Mouse (Mus musculus): ENCODE data around the gene Necab2.

The Necab2 gene

DNA sequence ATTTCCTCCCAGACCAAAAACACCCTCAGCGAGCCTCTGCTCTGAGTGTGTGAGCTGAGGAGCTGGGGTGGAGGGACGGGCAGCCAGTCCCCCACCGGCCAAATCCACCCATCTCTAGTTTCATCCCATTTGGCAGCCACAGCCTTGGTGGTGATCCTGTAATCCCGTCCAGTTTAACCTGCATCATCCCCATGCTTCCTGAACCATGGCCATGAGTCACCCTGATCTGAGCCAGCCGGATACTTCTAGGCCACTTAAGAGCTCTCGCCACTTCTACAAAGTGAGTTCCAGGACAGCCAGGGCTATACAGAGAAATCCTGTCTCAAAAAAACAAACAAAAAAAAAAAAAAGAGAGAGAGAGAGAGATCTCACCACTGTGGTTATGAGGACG, 18.2 kb upstream of the Necab2 start:
- DNase-seq (ENCODE audit: low spot score), result no peak

DNA sequence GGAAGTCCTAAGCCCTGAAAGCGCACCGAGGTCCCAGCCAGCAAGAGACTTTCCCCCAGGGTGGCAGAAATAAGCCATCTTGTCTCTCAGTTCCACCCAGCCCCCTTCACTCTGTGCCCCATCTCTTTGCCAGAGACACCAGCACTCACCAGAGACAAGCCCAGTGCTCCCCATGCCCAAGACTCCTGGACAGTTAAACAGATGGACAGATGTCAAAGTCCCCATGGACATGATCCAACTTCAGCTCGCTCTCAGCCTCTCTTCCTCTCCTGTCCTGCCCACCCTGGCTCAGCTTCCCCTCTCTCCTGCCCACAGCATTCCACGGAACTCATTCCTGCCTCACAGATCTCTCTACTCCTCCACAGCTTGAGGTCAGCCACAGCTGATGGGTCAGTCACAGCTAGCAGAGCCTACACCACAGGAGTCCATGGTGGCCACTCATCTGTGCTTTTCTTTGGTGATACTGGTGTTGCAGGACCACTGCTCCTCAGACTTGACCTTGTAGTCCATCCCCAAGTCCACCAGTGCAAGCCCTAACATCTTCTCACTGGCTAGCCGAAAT, 17.7 kb upstream of the Necab2 start:
- DNase-seq (ENCODE audit: low spot score), result no peak

DNA sequence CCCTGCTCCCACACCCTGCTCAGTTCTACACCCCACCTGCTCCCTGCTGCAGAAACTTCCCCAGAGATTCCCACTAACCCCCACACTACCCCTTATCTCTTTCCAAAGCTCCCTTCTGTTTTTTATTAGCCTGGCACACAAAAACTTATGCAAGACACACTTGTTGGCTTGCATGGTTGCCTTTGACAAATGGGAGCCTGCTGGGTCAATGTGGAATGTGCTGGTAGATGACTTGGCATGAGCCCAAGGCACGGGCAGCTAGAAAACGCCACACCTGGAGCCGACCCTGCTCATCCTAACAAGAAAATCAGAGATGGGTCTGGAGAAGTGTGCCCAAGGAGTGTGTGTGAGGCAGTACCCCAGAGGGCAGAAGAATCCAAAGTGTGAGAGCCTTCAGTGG, 17.0 kb upstream of the Necab2 start:
- no peak for DNase-seq (ENCODE audit: low spot score)

DNA sequence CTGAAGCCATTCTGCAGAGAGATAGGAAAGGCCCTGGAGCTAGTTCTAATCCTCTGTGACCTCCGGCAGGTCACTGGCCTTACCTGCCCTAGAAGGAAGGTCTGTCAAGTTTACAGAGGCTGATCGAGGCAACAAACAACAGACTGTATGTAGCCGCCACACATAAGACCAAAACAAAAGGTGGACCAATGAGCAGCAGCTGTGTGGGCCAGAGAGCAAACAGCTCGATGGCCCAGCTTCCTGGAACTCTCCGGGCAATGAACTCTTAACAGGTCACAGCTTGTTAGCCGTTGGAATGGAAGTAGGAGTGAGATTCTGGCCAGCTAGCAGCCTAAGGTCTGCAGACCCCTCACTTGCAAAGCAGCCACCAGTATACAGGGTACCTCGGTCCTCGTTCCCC, 16.3 kb upstream of the Necab2 start:
- no peak for DNase-seq (ENCODE audit: low spot score)

DNA sequence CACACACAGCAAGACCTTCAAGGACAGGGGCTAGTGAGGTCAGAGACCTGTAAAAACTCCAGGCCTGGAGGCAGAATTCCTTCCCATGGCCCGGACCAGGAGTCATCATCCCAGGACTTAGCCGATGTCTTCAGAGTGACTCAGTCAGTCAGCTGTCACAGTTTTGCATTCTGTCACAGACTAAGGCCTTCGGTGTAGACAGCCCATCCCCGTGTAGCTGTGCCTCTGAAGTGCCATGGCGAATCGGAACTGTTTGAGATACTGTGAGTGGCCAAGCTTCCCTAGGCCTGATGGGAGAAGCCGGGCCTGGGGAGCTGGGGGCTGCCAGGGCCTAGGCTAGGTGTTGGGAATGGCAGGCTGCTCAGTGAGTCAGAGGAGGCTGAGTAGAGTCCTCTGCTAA, 15.8 kb upstream of the Necab2 start:
- DNase-seq (ENCODE audit: low spot score), result no peak

DNA sequence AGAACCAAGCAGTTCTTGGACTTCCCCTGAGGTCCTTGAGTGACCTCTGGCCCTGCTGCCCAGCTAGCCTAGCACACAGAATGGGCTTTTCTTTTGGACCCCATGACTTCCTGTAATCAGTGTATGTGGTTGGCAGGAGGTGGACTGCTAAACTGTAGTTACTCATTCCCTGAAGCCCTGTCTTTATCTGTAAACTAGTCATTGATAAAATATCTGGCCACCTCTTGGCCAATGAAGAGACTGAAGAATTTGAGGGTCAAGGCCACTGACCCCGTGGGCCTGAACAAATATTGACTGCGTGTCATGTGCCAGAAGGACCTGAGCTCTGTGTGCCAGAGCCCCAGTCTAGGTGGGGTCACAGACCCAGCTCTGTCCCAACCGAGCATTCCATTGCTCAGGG, 14.1 kb upstream of the Necab2 start:
- DNase-seq (ENCODE audit: low spot score), result no peak

DNA sequence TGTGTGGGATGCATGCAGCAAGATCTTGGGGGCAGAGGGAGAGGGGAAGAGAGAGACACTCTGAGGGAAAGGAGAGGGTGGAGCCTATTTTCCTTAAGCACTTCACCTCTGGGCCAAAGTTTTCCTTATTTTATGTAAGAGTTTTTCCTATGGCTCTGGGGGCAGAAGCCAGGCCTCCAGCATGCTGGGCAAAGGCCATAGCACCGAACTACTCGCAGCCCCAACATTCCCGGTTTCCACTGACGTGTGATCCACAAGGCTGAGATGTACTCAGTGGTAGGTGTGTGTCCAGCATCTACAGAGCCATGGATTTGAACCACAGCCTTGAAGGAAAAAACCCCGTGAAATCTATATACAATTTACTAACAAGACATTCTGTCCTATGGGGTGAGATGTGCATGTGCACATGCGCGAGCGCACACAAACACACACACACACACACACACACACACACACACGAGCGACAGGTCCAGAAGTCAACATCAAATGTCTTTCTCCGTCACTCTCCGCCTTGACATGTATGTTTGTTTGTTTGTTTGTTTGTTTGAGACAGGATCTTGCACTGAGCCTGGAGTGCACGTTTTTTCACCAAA, 12.8 kb upstream of the Necab2 start, which contains the start of gene Osgin1:
TSS of gene Osgin1 (plus strand) at position 543 of the 593 bp plus-strand sequence.
- DNase-seq (ENCODE audit: low spot score), result no peak

DNA sequence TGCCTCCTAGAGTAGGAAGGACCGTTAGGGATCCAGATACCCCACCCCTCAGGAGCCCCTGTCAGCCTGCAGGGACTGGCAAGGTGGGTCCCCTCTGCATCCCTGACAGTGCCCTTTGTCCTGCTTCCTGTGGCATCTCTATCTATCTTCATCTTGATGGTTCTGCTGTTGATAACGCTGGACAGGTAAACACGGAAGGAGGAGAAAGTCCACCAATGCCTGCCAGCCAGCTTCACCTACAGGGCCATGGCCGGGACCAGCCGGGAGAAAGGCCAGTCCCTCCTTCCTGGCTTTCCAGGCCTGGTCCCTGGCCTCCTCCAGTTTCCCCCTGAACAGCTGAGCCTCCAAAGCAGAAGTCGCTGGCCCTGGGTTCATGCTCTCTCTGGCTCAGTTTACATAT, 11.9 kb upstream of the Necab2 start:
- DNase-seq (ENCODE audit: low spot score), result no peak

DNA sequence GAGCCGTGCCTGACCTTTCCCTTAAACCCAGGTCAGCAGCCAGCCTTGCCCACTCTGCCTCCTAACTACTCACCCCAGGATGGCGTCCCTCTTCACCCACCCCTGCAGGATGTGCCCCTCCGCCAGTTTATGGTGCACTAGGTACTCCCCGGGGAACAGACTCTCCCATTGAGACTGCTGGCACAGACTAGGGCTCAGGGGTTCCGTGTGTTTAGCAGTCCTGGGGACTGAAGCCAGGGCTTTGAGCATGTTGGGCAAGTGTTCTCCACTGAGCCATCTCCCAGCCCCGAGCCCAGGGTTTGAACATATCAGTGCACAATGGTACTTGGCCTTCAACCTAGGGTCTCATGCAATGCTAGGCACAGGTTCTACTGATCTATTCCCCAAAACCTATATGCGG, 11.0 kb upstream of the Necab2 start:
- no peak for DNase-seq (ENCODE audit: low spot score)

DNA sequence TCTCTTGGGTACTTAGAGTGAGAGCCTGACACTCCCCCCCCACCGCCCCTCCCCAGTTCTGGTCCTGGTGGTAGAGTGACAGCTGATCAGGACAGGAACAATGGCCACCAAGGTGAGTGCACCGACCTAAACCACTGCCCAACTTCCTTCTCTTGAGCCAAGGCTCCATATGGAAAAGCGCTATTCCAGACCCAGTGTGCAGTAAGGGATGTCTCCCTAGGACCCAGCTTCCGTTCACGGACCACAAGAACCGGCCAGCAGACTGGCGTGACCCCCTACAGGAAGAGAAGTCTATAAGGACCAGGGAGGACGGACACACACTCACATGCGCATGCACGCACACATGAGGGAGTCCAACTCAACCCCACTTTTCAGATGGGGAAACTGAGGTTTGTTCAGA, 10.2 kb upstream of the Necab2 start:
- DNase-seq (ENCODE audit: low spot score), result no peak

DNA sequence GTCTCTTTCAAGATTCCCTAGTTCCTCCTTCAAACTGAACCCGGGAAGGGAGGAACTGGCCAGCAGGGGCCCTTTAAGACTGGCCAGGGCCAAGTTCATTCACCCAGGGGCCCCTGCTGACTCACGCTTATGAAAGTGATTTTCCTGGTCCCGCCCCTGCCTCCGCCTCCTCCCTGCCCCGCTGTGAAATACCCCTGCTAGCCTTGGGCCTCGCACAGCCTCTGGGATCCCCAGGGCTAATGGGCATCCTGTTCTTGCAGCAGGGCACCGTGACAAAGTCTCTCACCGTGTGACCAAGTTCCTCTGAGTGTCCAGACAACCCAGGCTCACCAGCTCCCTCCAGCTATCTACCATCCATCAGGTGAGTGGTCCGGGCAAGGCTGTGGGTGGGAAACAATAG, 9.6 kb upstream of the Necab2 start:
- peak; percentile 63 for DNase-seq (ENCODE audit: low spot score)

DNA sequence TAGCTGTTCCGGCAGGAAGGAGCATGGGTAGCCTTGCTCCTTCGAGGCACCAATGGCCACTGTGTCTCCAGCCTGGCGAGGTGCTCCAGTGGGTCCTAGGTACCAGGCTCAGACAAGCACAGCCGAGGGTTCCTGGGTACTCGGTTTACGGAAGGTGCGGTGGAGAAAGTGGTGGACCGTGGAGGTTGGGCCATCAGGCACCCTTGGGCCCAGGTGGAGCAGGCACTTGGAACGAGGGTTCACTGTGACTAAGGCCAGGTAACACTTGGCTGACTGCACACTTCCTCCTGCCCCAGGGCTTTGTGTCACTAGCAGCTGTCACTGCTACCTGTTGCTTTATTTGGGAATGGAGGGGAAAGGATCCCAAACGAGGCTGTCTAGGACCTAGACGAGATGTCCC, 9.0 kb upstream of the Necab2 start:
- DNase-seq (ENCODE audit: low spot score), result no peak

DNA sequence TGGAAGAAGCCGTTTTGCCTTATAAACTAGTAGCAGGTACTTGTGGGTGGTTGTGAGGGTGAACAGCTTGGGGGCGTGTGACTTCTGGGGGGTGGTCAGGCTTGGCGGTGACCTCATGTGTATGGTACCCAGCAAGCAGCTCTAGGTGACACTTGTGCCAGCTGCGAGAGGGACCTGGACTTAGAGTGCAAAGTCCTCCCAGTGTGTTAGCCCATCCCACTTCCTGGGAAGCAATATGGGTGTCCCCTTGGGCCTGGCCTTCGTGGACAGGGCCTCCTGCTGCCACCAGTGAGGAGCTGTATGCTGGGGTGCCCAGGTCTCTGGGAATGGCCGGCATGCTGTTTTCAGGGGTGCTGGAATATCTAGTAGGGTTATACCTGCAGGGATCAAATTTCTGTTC, 7.6 kb upstream of the Necab2 start:
- no peak for DNase-seq (ENCODE audit: low spot score)

DNA sequence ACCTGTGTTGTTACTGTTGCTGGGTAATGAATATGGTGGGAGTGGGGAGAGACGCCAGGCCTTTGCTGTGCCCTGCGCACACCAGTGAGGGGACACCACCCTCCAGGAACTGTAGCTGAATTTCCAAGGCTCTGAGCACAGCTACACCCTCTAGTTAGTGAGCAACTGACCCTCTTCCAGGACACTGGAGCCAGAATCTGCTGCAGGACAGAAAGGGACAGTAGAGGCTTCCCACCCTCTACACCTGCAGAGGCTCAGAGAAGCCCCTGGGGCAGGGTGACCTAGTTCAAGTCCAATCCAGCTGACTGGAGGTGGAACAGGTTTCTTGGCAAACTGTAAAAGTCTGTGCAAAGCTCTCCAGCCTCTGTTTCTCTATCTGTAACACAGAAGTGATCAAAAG, 7.1 kb upstream of the Necab2 start:
- DNase-seq (ENCODE audit: low spot score), result no peak

DNA sequence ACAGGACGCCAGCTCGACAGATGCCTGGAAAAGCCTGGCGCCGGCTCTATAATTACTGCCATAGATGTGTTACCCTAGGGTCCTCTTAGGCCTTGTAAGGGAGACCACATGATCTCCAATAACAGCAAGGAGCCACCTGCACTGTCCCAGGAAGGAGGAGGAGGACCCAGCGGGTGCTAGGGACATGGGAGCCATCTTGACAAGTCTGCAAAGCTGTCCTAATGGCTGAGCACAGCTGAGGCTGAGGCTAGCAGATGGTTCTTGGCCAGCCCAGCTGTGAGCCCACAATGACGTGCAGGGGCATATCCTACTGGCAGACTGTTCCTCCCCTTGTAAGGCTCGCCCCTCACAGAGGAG, 6.6 kb upstream of the Necab2 start:
- DNase-seq (ENCODE audit: low spot score), result no peak

DNA sequence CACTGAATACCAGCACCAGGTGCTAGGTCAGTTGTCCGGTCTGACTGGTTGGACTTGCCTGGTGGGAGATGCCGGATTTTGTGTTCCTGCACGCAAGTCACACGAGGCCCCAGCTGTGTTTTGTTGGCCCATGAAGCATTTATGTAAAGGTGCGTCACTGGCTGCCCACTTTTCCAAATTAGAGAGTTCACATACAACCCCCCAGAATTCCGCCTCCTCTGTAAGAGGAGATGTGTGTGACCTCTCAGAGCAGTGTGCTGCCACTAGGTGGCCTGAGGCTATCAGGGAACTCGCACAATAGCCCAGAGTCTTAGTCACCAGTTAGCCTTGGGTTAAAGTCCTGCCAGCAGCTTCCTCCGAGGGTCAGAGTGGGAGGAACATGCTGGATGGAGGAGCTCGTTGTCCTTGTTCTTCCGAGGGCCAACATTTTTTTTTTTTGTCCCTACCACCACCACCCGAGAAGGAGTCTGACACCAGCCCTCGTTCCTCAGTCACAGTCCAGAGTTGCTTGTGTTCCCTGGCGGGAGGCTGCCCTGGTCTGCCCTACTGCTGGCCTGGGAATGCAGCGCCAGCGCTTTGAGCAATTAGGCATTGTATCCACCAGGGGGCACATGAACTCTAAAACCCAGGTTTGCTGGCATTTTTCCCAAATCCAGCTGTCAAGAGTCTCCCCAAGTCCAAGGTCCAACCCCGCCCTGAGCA, 6.1 kb upstream of the Necab2 start:
- DNase-seq (ENCODE audit: low spot score), result peak; percentile 62

DNA sequence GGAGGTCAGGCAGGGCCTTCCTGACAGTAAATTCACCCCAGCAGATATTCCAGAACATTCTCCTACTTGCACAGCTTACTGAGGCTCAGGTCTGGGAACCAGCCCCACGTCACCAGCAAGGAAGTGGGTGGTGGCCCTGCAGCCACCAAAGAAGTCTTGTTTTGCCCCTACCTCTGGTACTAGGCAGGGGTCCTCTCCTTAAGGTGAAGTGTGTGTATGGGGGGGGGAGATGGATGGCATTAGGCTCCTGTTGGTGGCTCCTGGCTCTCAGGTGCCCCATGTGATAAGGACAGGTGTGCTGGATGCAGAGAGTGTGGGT, 5.6 kb upstream of the Necab2 start:
- no peak for DNase-seq (ENCODE audit: low spot score)

DNA sequence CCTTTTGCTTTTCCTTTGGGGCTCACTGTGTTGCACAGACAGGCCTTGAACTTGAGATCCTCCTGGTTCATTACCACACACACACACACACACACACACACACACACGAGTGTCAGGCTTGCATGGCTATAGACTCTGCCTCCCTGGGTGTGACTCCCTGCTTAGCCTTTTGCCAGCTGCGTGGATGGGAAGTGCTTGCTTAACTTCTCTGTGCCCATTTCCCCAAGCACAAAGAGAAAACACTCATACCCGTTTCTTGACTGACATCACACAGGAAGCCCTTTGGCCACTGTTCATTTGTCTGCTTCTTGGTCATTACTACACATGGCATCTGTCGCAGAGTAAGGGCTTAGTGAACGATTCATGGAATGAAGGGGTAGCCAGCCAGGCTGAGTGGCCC, 4.5 kb upstream of the Necab2 start:
- DNase-seq (ENCODE audit: low spot score), result no peak

DNA sequence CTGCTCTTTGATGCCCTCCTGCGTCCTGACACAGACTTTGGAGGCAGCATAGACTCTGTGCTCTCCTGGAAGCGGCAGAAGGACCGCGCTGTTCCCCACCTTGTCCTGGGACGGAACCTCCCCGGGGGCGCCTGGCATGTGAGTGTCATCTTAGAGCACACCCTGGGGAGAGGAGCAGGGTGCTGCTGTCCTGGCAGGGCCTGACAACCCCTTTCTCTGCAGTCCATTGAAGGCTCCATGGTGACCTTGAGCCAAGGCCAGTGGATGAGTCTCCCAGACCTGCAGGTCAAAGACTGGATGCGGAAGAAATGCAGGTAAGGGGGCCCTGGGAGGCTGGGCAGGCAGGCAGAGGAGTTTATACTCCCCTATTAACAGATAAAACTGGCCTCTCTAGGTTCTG, 3.5 kb upstream of the Necab2 start:
- DNase-seq (ENCODE audit: low spot score), result no peak

DNA sequence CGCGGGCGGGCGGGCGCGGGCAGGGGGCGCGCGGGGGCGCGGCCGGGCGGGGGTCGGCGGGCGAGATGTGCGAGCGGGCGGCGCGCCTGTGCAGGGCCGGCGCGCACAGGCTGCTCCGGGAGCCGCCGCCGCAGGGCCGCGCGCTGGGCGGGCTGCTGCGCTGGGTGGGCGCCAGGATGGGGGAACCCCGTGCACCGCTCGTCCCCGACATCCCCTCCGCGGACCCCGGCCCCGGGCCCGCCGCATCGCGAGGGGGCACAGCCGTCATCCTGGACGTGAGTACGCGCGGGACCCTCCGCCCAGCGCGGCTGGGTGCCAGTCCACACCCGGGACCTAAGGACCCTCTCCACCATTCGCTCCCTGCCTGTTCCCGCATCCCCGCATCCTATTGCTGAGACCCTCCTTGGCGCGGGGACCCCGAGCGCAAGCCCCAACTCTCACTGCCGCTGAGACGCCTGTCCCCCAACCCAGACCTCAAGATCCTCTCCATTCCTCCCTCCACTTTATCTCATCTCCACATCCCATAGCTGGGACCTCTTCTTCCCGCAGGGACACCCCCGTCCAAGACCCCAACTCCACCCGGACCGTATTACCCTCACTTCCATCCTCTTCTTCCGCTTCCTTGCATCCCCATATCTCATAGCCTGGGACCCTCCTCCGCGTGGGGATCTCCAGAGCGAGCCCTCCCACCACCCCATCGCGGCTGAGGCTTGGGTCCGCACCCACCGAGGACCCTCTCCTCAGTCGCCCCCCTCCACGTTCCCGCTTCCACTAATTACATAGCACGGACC, 666 bp downstream of the Necab2 start:
- DNase-seq (ENCODE audit: low spot score), result no peak

DNA sequence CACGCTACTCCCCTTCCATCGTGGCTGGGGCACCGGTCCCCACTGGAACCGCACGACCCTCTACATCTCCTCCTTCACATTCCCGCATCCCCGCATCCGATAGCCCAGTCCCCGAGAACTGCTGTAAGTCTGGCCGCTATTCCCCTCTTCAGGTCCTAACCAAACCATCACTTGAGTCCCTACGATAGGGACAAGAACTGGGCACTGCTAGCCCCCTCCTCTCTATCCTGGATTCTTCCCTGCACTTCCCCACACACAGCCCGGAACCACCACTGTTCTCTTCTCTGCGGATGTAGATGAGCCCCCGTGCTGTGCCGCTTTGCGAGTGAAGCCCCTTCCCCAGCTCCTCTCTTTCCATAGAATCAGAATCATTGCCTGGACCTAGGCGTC, 1.3 kb downstream of the Necab2 start:
- DNase-seq (ENCODE audit: low spot score), result no peak

DNA sequence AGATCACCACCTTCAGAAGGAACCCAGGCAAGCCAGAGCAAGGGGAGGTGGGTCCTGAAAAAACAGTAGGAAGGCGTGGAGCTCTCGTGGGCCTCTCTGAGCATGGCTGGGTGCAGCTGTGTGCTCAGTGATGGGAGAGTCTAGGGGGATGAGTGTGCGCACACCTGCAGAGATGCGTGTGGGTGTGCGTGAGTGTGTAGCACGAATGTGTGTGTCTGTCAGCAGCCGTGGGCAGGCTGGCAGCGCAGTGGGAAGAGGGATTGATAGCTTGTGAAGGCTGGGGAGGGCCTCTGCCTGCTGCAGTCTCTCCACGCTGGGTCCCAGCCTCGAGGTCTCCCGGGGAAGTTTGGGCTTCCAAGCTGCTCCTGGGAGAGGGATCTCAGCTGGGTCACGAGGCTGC, 3.1 kb downstream of the Necab2 start:
- no peak for DNase-seq (ENCODE audit: low spot score)

DNA sequence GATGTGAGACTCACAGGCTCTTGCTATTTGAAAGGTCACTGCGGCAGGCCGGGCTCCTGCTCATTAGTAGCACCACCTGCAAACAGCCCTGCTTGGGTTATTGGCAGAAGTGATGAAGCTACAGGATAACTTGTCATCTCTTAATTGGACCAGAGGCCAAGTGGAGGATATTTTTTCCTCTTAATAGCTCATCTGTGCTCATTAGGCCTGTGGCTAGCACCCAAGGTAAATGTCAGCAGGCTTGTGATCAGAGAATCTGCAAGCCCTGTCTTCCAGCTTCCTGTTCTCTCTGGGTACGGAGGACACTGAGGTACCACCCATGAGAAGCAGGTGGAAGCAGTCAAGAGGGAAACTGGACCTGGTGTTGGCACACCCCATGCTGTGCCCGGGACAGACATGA, 4.6 kb downstream of the Necab2 start:
- no peak for DNase-seq (ENCODE audit: low spot score)

Measured in testis, postnatal 14 days (tissue).